Comparison of ENCODE assay signal across 8 mouse cellular contexts in genomic region chr3:104962141-104962611, GRCm38 (mm10). TPM values are rescaled to one million over a fixed set of nuclear protein-coding genes. Genes with fewer than 3 reads are reported as not detected.
DNase-seq lines count a peak whose midpoint lies in the region; ATAC-seq and TF ChIP-seq lines count a peak whose summit lies in the region.

No protein-coding gene starts in this region.

- DNase-seq in gastrocnemius, adult 2 months: peak; percentile 39
- DNase-seq in gastrocnemius, postnatal 36 days: no peak
- DNase-seq in brain, embryonic 14.5 days (ENCODE audit: low read depth): peak; percentile 22
- DNase-seq in hindbrain, embryonic 10.5 days (ENCODE audit: low spot score): peak; percentile 46
- DNase-seq in retina, embryonic 14.5 days (ENCODE audit: low spot score): peak; percentile 27

- H3K4me1 ChIP-seq in hindbrain, embryonic 10.5 days (replicated peaks): peaks cover 39% of the 10 kb centered on the region
- peaks cover 19% of the 10 kb centered on the region; the same call in 1 of the 2 replicates for H3K4me1 ChIP-seq in liver, embryonic 12.5 days

- H3K9me3 ChIP-seq in hindbrain, embryonic 10.5 days: no peaks in the 10 kb centered on the region
- no peaks in the 10 kb centered on the region for H3K9me3 ChIP-seq in liver, embryonic 12.5 days (replicated peaks)

- H3K9ac ChIP-seq in liver, embryonic 12.5 days: no peak overlapping the region

- peaks cover 96% of the 10 kb centered on the region for H3K27me3 ChIP-seq in hindbrain, embryonic 10.5 days (ENCODE audit: insufficient read depth, poor library complexity, severe bottlenecking)
- peaks cover 94% of the 10 kb centered on the region for H3K27me3 ChIP-seq in liver, embryonic 12.5 days (replicated peaks)

- H3K4me2 ChIP-seq in liver, embryonic 12.5 days: peak overlapping the region; percentile 67

- no peak for TF ChIP-seq CTCF in gastrocnemius, adult 2 months (IDR thresholded peaks at IDR 0.05)
- no peak for TF ChIP-seq CTCF in brain, embryonic 14.5 days (IDR thresholded peaks at IDR 0.05; ENCODE audit: borderline replicate concordance, extremely low read depth, insufficient read depth, insufficient read length)

- ATAC-seq in liver, embryonic 12.5 days: no peak
- no peak for ATAC-seq in cerebellum, adult (ENCODE audit: insufficient number of reproducible peaks, low FRiP score, low TSS enrichment)
- ATAC-seq in activated CD4-positive, CD25-positive, alpha-beta regulatory T cell, adult 4 months: no peak

- WGBS in hindbrain, embryonic 10.5 days: 1% methylated on average over 31 of the region's 31 CpGs
- 2% methylated on average over 31 of the region's 31 CpGs for WGBS in liver, embryonic 12.5 days (ENCODE audit: insufficient replicate concordance)

- H3K36me3 ChIP-seq in hindbrain, embryonic 10.5 days: peaks cover 1% of the 10 kb centered on the region; the same call in 1 of the 2 replicates
- no peaks in the 10 kb centered on the region for H3K36me3 ChIP-seq in liver, embryonic 12.5 days

- peak overlapping the region; percentile 73 for H3K4me3 ChIP-seq in gastrocnemius, adult 2 months
- peak overlapping the region; percentile 58 for H3K4me3 ChIP-seq in hindbrain, embryonic 10.5 days
- H3K4me3 ChIP-seq in liver, embryonic 12.5 days: peak overlapping the region; percentile 46

- no peak for TF ChIP-seq POLR2A in brain, embryonic 14.5 days (IDR thresholded peaks at IDR 0.05; ENCODE audit: borderline replicate concordance, extremely low read depth, insufficient read depth, insufficient read length, poor library complexity, severe bottlenecking)

- H3K27ac ChIP-seq in gastrocnemius, adult 2 months: no peak overlapping the region
- peak overlapping the region; percentile 69; the same call in 1 of the 2 replicates for H3K27ac ChIP-seq in hindbrain, embryonic 10.5 days
- no peak overlapping the region for H3K27ac ChIP-seq in liver, embryonic 12.5 days

- intact Hi-C loops in gastrocnemius, adult 2 months (cut with DNase I): no loop called here
- intact Hi-C loops in gastrocnemius, postnatal 36 days (cut with DNase I): no loop called here

RNA-seq across cellular contexts. Expression of gene Wnt2b, which starts 0.5 kb away (rescaled TPM):
- under 1 TPM; 0.13 to 0.31 TPM for total RNA-seq in gastrocnemius, adult 2 months (2021)
- total RNA-seq in gastrocnemius, postnatal 36 days (2021): under 1 TPM; 0.20 TPM
- 1.8 and 3.0 TPM in 2 replicates for polyA plus RNA-seq in brain, embryonic 14.5 days (2012; rRNA removed)
- 1.3 and 1.7 TPM in 2 replicates for polyA plus RNA-seq in hindbrain, embryonic 10.5 days (2016; fragmentation: Nextera tagmentation; extraction: Ambion mirVana)
- polyA plus RNA-seq in liver, embryonic 12.5 days (2016; fragmentation: Nextera tagmentation; extraction: Ambion mirVana): 0.24 and 0.25 TPM in 2 replicates
- polyA plus RNA-seq in activated CD4-positive, CD25-positive, alpha-beta regulatory T cell, adult 4 months (2017; shearing (Covaris generic)): under 1 TPM; 0.18 to 0.22 TPM

Comparison
In these comparisons a context has a peak if more than half of its experiments do, and no peak if none do; other contexts are left out.
1. DNase-seq: peak in gastrocnemius, adult 2 months (single experiment), brain, embryonic 14.5 days (single experiment), hindbrain, embryonic 10.5 days (single experiment) and retina, embryonic 14.5 days (single experiment); none in gastrocnemius, postnatal 36 days (0 of 2).
2. Peak in every context shown above with its lines, with median percentiles within 50 percentile points of each other: H3K4me3 ChIP-seq.